Mouse (Mus musculus) erythroblast, embryonic 14.5 days (primary cell): ENCODE data around the gene Sf3b2.

Experiments
- GATA1 ChIP-seq: IDR thresholded peaks from 2 replicates; pipeline ENCODE4 v1.6.1; 2012; ENCODE audit warnings: low read length, inconsistent platforms, mixed read lengths
- TAL1 ChIP-seq: IDR thresholded peaks from 3 replicates; pipeline ENCODE4 v1.6.1; 2012; ENCODE audit warnings: low read length, inconsistent platforms, mixed read lengths

GRCm38 (mm10) chr19:5276531-5276930 lies 18.7 kb downstream of the Sf3b2 start:
- TF ChIP-seq GATA1 (no peak), TAL1 (no peak)
